Mouse (Mus musculus) retina, adult 2 months (tissue): ENCODE measurements around the gene Lce6a.

ENCODE experiments used
- DNase-seq: peaks from one replicate; pipeline ENCODE4 v3.0.0-alpha.2; 2012; ENCODE audit warnings: low read depth, low spot score

Lce6a gene

DNA sequence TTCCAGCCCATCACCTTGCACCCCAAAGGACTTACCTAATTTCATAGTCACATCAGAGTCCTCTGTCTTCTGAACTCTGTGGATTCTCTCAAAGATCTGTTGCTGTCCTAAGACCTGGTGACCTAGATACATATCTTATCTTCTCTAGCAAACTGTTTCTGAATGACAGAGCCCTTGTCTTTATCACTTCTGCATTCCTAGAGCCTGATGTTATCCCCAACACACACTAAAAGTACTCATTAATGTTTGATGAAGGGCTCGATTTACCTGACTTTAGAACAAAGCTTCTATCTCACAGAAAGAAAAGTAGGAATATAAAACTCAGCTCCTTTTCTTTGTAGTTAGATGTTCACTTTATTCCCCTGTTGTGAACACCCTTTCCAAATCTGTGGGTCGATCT, at the start of gene Lce6a:
Gene Lce6a, minus strand, starts transcription at position 101 of the 400 bp plus-strand sequence.
- DNase-seq = no peak

DNA sequence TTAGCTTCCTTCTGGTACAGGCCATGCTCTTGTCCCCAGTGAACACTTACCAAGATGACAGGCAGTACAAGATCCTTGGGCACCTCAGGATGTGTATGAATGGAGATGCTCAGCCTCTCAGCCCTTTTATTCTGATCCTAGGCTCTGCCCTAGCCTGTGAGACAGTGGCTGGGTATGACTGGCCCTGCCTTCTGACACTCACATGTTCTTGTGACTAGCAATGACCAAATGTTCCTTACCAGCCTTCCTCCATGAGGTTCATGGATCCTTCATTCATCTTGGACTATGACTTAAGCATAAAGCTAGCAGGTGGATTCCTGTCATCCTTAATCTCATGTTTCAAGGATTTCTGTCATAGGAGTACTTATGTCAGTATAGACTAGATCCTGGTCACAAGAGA, 48.8 kb upstream of the Lce6a start, which contains the start of gene Lce1a2:
Gene Lce1a2, minus strand, starts transcription at position 101 of the 400 bp plus-strand sequence.
- no peak for DNase-seq

DNA sequence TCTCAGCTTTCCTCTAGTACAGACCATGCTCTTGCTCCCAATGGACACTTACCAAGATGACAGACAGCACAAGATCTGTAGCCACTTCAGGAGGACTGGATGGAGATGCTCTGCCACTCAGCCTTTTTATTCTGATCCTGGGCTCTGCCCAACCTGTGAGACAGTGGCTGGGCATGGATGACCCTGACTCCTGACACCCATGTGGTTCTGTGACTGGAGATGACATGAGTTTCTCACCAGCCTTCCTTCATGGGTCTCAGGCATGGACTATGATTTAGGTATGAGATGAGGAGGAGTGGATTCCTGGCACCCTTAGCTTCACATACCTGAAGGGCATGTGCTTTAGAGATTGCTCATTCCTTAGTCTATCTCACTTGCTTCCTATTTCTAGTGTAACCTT, 35.4 kb upstream of the Lce6a start, which contains the start of gene Lce1b:
Gene Lce1b, minus strand, starts transcription at position 101 of the 400 bp plus-strand sequence.
- no peak for DNase-seq

DNA sequence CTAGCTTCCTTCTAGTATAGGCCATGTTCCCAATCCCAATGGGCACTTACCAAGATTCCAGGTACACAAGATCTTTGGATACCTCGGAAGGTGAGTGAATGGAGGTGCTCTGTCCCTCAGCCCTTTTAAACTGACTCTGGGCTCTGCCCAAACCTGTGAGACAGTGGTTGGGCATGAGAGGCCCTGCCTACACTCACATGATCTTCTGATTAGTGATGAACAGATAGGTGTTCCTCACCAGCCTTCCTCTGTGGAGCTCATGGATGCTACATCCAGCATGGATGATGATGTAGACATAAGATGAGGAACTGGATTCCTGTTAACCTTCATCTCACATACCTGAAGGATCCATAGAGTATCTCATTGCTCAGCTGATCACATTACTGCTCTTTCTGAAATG, 26.7 kb upstream of the Lce6a start, which contains the start of gene Lce1a1:
Gene Lce1a1, minus strand, starts transcription at position 101 of the 400 bp plus-strand sequence.
- no peak for DNase-seq

DNA sequence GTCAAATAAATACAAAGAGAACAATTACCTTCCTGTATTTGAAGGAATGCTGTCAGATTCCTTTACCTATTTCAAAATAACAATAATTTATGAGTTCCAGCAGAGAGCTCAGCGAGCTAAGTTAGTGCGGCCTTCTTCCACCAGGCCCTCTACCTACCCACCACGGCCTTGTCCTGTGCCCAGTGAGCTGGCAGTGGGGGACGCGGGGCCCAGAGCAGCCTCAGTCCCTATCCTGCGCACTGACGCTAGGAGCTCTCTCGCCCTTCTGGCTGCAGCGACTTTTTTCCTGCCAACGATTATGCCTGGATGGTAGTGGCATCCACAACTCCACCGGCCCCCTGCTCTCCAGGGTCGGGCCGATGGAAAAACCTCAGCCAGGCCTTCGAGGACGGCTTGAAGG, 18.4 kb upstream of the Lce6a start:
- no peak for DNase-seq

DNA sequence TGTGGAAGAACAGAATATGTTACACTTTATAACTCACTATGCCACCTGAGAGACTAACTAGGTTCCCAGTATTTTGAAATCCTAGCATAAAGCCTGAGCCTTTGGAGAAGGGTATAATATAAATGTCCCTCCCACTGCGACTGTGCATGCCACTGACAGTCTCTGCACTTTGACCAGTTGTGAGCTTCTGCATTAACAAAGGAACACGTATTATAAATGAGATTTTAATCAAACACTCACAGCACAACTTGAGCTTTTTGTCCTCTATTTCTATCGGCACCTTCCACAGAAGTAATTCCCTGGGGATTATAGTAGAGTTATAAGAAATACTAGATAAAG, 17.2 kb upstream of the Lce6a start:
- no peak for DNase-seq

DNA sequence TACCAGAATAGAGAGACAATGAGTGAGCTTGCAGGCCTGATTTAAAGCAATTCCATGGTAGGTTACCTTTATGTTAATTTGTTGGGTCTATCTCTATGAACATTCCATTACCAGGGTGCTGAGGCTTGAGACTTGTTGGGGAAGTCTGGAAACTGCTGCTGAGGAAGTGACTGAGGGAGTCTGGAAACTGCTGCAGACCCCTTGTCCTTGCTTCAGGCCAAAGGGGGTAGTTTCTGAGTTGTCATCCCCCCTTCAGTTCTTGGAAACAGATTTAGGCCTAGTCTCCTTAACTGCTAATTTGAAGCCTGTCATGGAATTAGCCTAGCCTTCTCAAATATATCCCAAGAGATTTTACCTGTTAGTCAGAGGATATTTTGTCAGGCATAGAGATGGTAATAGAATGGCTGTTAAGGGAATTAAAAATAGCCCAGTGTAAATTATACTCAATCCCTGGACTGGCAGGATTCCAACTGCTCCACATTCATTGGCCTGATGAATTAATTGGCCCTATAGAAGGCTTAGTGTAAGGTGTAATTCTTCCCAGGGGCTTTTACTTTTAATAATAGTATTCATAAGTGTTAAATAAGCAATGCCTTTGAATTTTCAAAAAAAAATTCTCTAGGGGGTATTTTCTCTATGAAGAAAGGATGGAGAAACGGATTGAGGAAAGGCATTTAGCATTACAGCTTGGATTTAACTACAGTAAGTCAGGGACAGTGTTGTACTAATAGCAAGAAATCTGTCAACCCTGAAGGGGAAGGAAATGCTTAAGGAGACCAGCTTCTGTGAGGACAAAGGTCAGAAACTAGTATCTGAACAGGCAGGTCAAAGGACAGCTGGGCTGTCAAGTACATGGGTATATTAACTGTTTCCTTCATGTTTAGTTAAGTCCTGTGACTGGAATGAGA, 16.5 kb upstream of the Lce6a start:
- DNase-seq = no peak

DNA sequence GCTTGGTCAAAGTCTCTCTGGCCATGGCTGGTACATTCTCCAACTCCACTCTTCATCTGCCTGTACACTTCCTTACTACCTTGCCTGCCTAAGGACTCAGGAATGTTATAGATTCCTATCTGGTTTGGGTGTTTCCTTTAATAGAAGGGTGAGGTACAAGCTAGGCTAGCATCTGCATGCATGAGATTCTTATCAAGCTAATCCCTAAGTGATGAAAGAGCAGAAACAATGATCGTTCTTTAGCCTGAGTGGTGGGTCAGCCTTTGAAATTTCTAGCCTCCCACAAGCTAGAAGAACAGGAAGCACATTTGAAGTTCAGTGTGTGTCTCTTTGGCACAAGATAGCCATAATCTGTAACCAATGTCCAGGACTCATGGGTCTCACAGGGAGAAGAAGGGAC, 11.7 kb downstream of the Lce6a start:
- no peak for DNase-seq

DNA sequence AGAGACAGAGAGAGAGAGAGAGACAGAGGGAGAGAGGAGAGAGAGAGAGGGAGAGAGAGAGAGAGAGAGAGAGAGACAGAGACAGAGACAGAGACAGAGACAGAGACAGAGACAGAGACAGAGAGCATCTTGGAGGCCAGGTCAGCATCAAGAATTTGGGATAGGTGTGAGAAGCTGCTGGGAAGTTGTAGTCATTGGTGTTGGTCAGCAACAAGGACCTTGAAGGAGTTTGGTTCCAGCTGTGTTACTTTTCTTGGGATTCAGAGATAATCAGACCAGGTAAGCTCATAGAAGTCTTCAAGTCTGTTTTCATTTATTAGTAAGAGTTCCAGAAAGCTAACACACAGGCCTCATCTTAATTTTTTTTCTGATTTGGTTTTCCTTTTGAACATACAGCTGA, 14.1 kb downstream of the Lce6a start, which contains the start of gene 2210017I01Rik:
Gene 2210017I01Rik, minus strand, starts transcription at position 101 of the 400 bp plus-strand sequence.
- no peak for DNase-seq

DNA sequence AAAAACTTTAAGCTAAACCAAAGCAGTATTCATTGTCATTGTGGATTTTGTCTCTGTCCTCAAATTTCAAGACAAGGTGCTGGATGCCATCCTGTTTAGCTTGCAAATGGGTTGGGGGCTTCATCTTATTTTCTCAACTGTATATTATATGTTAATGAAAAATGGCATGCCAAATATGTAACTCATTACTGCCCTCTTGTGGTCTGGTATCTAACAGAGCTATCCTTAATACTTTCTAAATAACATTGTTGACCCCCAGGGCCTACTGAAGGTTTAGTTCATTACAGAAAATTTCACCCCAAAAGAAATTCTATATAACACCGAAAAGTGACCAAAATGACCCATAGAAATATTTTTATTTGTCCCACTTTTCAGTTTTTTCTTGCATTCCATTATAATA, 19.3 kb downstream of the Lce6a start:
- DNase-seq = no peak

DNA sequence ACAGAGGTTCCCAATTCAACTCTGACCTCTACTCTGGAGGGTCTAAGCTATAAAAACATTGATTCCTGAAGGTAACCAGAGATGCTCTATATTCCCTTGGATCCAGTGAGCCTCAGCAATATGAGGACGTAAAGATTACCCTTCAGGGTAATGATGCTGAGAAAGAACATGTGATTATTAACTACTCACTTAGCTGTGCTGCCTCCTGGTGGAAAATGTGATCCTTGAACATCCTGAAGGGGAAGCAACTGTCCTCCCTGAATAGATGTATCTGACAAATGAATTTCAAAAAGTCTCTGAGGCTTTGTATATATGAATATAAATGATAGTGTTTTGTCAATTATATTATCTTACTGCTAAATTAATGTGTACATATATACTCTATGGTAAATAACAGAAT, 21.0 kb downstream of the Lce6a start:
- DNase-seq = no peak

DNA sequence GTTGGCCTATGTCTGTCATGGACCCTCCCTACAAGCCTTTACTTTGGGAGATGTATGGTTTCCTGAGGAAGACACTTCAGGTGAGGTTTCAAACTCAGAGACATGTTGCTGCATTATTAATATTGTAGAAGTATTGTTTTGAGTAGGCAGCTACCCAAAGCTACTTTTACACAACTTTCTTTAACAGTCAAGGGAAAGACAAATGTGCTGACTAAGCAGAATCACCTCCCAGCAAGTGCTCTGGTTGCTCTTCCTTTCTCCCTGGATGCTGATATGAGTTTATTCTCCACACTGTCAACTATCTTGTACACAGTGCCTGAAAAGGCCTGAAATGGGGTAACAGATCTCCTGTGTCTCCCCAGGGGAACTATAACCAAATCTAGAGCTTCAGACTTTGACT, 21.5 kb downstream of the Lce6a start:
- no peak for DNase-seq

DNA sequence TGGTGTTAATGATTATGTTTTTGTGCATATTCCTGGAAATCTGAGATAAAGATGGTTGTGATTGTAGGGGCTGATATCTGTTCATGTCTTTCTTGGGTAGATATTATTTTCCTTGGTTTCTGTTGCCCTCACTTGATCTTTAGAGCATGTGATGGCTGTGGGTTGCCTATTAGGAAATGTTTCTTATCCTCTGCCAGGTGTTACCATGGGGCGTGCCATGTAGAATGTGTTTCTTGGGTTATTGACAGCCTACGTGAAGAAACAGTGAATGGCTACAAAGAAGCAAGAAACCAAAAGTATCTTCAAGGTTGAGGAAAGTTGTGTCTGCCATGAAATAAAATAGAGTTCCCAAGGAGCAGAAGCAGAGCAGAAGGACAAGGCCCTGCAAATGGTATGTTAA, 23.0 kb downstream of the Lce6a start:
- DNase-seq = no peak

DNA sequence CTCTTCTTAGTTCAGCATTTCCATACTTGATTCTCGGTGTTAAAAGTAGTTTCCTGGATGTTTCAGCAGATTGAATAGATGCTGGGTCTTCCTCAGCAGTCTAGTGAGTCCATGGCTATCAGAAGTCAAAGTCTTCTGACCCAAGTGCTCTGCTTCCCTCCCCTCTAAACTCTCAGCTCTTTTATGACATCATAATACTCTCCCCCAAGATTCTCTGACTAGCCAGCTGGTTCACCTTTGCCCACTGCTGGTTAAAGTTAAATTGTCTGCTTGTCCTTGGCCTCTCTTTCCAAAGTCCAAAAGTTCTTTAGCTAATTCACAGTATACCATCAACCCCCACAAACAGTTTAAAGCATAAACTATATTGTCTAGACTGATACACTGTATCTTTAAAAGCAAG, 32.6 kb downstream of the Lce6a start, which contains the start of gene Smcp:
Gene Smcp, minus strand, starts transcription at position 140 of the 400 bp plus-strand sequence.
- no peak for DNase-seq

DNA sequence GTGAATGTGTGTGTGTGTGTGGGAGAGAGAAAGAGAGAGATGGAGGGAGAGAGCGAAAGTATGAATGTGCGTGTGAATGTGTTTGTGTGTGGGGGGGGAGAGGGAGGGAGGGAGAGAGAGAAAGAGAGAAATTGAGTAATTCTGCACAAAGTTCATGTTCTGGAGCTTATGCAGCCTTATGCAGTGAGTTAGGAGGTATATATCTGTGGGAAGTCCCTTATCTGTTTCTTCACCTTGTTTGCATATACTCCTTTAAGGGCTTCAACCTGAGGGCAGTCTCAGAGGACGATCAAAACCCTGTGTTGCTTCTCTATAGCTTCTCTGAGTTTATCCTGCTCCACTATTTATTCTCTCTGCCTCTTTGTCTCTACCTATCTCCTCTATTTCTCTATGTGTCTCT, 34.3 kb downstream of the Lce6a start:
- DNase-seq = no peak

DNA sequence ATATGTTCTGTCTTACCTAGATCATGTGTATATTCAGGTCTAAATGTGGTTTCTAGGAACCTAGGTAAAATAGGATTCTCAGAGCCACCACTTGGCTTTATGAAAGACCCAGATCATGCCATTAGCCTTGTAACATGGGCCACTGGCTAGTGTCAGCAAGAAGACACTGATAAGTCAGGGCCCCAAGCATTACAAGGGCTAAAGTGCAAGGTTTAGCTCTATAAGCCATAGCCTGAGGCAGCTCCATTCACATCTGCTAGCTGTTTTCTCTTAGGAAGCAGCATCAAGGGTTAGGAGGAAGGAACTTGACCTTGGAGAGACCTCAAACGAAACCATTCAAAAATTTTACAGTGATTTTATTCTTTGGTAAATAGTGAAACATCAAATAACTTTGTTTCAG, 36.4 kb downstream of the Lce6a start:
- DNase-seq = no peak

DNA sequence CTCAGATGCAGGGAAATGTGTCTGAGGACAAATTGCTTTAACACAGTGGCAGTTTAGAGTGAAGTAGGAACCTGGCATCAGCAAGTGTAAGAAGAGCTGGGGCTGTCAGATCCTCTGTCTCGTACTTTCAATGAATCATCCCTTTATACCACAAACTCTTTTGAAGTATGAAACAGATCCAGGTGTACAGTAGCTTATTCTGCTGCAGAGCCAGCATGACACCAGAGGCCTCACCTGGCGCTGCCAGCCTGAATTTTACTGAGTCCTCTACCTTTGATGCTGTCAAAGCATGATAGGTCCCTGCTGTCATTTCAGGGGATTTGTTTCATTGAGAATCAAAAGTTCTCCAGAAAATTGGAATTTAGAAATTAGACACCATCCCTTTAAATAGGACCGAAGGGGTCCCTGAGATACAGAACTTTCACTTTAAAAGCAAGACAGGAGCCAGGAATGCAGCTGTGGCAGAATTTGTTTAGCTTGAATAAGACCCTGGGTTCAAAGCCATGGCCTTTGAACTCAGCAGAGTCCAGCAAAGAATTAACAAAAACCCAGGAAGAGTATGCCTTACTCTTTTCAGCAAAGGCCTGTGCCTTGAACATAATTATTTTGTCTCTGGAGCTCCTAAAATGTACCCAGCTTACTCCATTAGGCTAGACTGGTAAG, 38.2 kb downstream of the Lce6a start:
- no peak for DNase-seq

DNA sequence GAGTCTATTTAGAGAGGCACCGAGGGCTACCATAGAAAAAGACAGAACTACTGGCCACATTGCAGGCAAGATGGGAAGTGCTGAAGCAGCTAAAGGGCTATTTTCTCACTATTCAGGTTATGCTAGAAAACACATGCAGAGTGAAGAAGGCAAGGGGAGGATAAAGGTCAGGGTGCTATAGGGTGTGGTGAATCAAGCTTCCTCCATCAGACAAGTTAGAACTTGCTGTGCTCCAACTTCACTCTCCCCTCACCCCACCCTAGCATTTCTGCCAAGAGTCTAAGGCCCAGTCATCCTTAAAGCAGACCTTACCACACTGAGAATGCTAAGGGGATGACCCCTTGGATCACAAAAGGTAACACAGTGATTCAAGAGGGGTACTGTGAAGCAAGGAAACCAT, 42.0 kb downstream of the Lce6a start:
- no peak for DNase-seq

DNA sequence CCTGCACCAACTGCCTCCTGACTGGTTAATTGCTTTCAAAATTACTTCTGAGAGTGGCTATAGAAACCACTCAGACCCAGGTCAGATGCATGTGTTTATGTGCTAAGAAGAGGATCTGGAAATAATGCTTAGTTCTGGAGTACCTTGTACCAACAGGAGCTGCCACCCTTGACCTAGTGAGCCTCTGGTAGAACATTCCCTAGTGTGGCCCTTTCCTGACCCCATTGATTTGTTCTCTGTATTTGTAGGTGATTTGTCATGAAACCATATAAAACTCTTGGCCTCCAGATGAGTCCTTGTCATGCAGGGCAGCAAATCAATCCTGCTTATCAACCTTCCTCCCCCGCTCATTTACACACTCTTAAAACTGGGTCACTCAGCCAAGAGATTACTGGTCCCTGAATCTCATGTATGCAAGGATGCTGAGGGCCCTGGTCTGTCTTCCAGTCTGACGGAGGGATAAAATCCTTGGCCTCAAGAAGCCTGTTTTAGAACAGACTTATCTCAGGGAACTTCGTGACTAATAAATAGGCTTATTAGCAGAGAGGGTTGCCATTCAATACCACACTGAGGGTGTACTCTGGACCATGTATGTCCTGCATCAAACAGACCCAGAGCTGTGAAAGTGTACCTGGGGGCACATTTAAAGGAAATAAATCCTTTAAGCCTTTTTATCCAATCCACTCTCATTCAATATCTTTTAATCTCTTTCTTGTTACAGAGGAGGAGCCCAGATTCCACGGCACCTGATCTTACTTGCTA, 42.6 kb downstream of the Lce6a start:
- no peak for DNase-seq

DNA sequence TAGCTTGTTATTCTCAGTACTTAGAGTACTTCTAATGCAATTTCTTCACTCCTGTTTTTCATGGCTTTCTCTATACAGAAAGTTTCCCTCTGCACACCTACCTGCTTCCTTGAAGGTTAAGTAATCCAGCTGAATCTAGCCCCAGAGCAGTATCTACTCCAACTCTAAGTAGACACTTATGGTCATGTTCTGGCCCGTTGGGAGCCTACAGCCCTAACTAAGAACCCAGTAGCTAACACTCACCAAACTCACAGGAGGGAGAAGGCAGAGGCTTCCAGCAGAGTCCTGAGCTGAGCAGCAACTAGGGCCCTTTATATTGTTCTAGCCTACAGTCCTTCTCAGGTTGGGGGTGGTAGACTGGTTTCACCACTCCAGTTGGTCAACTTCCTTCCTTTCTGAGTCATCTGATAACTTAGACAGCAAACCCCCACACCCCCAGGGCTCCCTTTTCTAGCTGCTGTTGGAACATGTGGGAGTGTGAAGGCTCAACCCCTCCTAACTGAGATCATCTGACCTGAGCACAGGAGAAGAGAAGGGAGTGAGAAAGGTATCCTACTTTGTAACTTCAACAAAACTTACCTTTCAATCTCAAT, 47.9 kb downstream of the Lce6a start, which contains the start of gene Ivl:
Gene Ivl, minus strand, starts transcription at position 287 of the 593 bp plus-strand sequence.
- DNase-seq = no peak

DNA sequence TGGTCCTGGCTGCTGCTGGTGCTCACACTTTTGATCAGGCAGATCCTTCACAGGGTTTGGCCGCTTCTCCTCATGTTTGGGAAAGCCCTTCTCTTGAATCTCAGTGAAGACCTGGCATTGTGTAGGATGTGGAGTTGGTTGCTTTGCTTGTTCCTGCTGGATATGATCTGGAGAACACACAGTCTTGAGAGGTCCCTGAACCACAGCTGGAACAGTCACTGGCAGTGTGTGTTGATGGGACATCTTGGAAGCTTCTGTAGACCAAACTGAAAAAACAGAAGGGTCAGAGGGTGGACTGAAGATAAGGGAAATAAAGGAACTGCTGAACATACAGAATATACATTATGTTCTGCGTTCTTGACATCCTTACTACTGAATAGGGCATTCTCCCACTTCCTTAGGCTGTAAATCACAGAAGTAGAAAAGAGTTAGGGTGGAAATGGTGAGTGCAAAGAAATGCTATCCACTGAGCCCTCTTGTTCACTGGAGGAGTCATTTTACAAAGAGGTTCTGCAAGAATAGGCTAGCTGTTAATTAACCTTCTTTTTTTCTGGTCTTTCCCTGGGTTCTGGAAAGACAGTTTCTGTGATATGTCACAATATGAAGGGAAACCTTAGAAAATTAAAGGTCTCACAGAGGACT, 48.8 kb downstream of the Lce6a start:
- no peak for DNase-seq
